In the genomic region with DNA sequence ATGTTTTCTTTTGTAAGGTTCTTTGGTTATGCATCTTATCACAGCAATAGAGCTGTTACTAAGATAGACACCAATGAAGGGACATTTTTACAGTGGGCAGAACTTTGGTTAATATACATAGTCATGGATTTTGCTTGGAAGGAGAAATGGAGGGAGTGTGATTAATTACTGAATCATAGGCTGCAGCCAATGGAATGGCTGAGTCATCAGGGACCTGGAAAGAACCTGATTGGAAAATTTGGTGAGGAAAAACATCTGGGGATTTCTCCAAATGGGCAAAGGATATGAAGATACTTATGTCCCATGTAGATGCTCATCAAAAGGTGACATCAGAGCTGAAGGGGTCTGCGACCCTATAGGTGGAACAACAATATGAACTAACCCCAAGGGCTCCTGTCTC, we compare ENCODE assay signal across 30 mouse cellular contexts. TPM values are rescaled to one million over a fixed set of nuclear protein-coding genes. Genes with fewer than 3 reads are reported as not detected.
DNase-seq lines count a peak whose midpoint lies in the region; ATAC-seq and TF ChIP-seq lines count a peak whose summit lies in the region.
"Had no signal": no experiment of that assay in that cellular context is flagged by ENCODE, and none has a peak within 500 bp of the region (broad histone marks: within the 10 kb centered on the region; RNA-seq: fewer than 3 reads in every experiment).

No protein-coding gene starts in this region.

- no peak overlapping the region for H3K4me2 ChIP-seq in intestine, postnatal 0 days (replicated peaks; ENCODE audit: low read depth)
- H3K4me2 ChIP-seq: embryonic facial prominence, embryonic 12.5 days; embryonic facial prominence, embryonic 15.5 days; forebrain, embryonic 13.5 days; heart, embryonic 11.5 days; hindbrain, embryonic 13.5 days had no signal

- ATAC-seq in intestine, postnatal 0 days, result no peak
- ATAC-seq: CD4-positive, CD25-positive, alpha-beta regulatory T cell, adult 4 months; forebrain, embryonic 13.5 days; forebrain, embryonic 16.5 days; hindbrain, embryonic 16.5 days; intestine, embryonic 16.5 days; Patski had no signal

- no peaks in the 10 kb centered on the region for H3K27me3 ChIP-seq in intestine, postnatal 0 days (replicated peaks; ENCODE audit: control insufficient read depth, insufficient read depth, low read length)
- H3K27me3 ChIP-seq: embryonic facial prominence, embryonic 12.5 days; embryonic facial prominence, embryonic 15.5 days; forebrain, embryonic 13.5 days; hindbrain, embryonic 13.5 days; Patski had no signal

- H3K27ac ChIP-seq in intestine, postnatal 0 days (ENCODE audit: low read depth, low read length), result no peak overlapping the region
- H3K27ac ChIP-seq: embryonic facial prominence, embryonic 12.5 days; embryonic facial prominence, embryonic 15.5 days; forebrain, embryonic 10.5 days; forebrain, embryonic 13.5 days; hindbrain, embryonic 10.5 days; hindbrain, embryonic 13.5 days had no signal

- H3K36me3 ChIP-seq in intestine, postnatal 0 days (ENCODE audit: control insufficient read depth, insufficient read depth), result peaks cover 21% of the 10 kb centered on the region

- WGBS in intestine, postnatal 0 days, result 93% methylated on average over 1 of the region's 1 CpGs

- TF ChIP-seq CTCF in intestine, postnatal 0 days (IDR thresholded peaks at IDR 0.05; ENCODE audit: low read depth), result no peak

- no peaks in the 10 kb centered on the region for H3K4me1 ChIP-seq in intestine, postnatal 0 days (replicated peaks; ENCODE audit: control insufficient read depth, insufficient read depth, low read length)
- H3K4me1 ChIP-seq: embryonic facial prominence, embryonic 12.5 days; embryonic facial prominence, embryonic 15.5 days; forebrain, embryonic 10.5 days; forebrain, embryonic 13.5 days; hindbrain, embryonic 10.5 days; hindbrain, embryonic 13.5 days had no signal

- H3K9ac ChIP-seq in intestine, postnatal 0 days (ENCODE audit: low read depth, low read length), result no peak overlapping the region
- H3K9ac ChIP-seq: embryonic facial prominence, embryonic 12.5 days; embryonic facial prominence, embryonic 15.5 days; forebrain, embryonic 13.5 days; hindbrain, embryonic 13.5 days had no signal

- H3K9me3 ChIP-seq in intestine, postnatal 0 days (ENCODE audit: control insufficient read depth), result no peaks in the 10 kb centered on the region
- H3K9me3 ChIP-seq: embryonic facial prominence, embryonic 12.5 days; embryonic facial prominence, embryonic 15.5 days; forebrain, embryonic 10.5 days; forebrain, embryonic 13.5 days; hindbrain, embryonic 10.5 days; hindbrain, embryonic 13.5 days had no signal

- no peak overlapping the region for H3K4me3 ChIP-seq in intestine, postnatal 0 days (ENCODE audit: low read depth, low read length)
- H3K4me3 ChIP-seq: embryonic facial prominence, embryonic 12.5 days; embryonic facial prominence, embryonic 15.5 days; erythroblast, embryonic 14.5 days; forebrain, embryonic 10.5 days; forebrain, embryonic 13.5 days; hindbrain, embryonic 10.5 days; hindbrain, embryonic 13.5 days had no signal

- DNase-seq in 3134 (ENCODE audit: extremely low read depth, insufficient read length, low spot score), result peak; percentile 43
- DNase-seq in 3T3-L1 (ENCODE audit: low read depth, low spot score), result peak; percentile 81
- peak; percentile 79 for DNase-seq in NIH3T3 (ENCODE audit: low read depth)
- peak; percentile 51 for DNase-seq in fibroblast of lung, adult 2 months (ENCODE audit: low read depth)
- DNase-seq in left cerebral cortex, adult 9 months (ENCODE audit: low spot score in 2 of 2), result no peak
- DNase-seq: adrenal gland, postnatal 14 days; B cell, adult 2 months; cerebellum, adult 2 months; cerebellum, adult 9-11 months; cerebellum, postnatal 25 days; gastrocnemius, postnatal 10 days; gastrocnemius, postnatal 36 days; heart, postnatal 36 days; kidney, adult 2 months had no signal

RNA-seq across cellular contexts. Expression of gene Cyp2ab1, which starts 28.8 kb away (rescaled TPM):
- not detected in 2 replicates for polyA plus RNA-seq in intestine, postnatal 0 days (2015; fragmentation: Nextera tagmentation; extraction: Ambion mirVana)
- polyA plus RNA-seq: CD4-positive, CD25-positive, alpha-beta regulatory T cell, adult 4 months; cerebellum, adult 2 months; embryonic facial prominence, embryonic 12.5 days; erythroblast, embryonic 14.5 days; forebrain, embryonic 10.5 days; forebrain, embryonic 13.5 days; forebrain, embryonic 16.5 days; heart, embryonic 11.5 days; heart, embryonic 14.5 days; heart, postnatal 0 days; hindbrain, embryonic 10.5 days; hindbrain, embryonic 13.5 days; hindbrain, embryonic 16.5 days; intestine, embryonic 16.5 days had no signal

RNA-seq across cellular contexts. Expression of gene Parl, which starts 51.8 kb away (rescaled TPM):
- 87.0 and 89.9 TPM in 2 replicates for polyA plus RNA-seq in intestine, postnatal 0 days (2015; fragmentation: Nextera tagmentation; extraction: Ambion mirVana)

Comparison
In these comparisons a context has a peak if more than half of its experiments do, and no peak if none do; other contexts are left out.
1. DNase-seq: peak in 3134 (single experiment), 3T3-L1 (single experiment), NIH3T3 (single experiment) and fibroblast of lung, adult 2 months (single experiment); none in left cerebral cortex, adult 9 months (0 of 2).